Mouse (Mus musculus) heart, adult 2 months (tissue): ENCODE results near the gene Gsk3a. TPM values are rescaled to one million over a fixed set of nuclear protein-coding genes. Genes with fewer than 3 reads are reported as not detected.
A peak's percentile ranks its signal among the peaks of the same experiment; 100 is the strongest.

Experiments
- DNase-seq, 2 experiments: peaks; one replicate each; pipeline ENCODE4 v3.0.0; 2021
- H3K27ac ChIP-seq: fragments of 200-600 bp; 2 replicates; pipeline ENCODE4 v1.8.1; 2022
- H3K27me3 ChIP-seq: fragments of 200-500 bp; 2 replicates; pipeline ENCODE4 v1.6.1; 2012; ENCODE audit warnings: mild to moderate bottlenecking, low read length, inconsistent platforms, mixed read lengths; ENCODE audit not compliant: control insufficient read depth, insufficient read depth
- H3K36me3 ChIP-seq: fragments of 200-500 bp; 2 replicates; pipeline ENCODE4 v1.6.1; 2012; ENCODE audit warnings: low read length, inconsistent platforms; ENCODE audit not compliant: control insufficient read depth, insufficient read depth
- H3K4me1 ChIP-seq: fragments of 200-500 bp; 2 replicates; pipeline ENCODE4 v1.6.1; 2011; ENCODE audit warnings: low read length; ENCODE audit not compliant: control insufficient read depth, insufficient read depth
- H3K4me3 ChIP-seq: fragments of 200-600 bp; 2 replicates; pipeline ENCODE4 v1.8.1; 2022
- H3K79me2 ChIP-seq: fragments of 200-500 bp; replicated peaks from 2 replicates; pipeline ENCODE4 v1.6.1; 2012; ENCODE audit warnings: mild to moderate bottlenecking, inconsistent platforms, low read length, moderate library complexity, mixed read lengths; ENCODE audit not compliant: control insufficient read depth, insufficient read depth
- H3K9ac ChIP-seq: fragments of 200-500 bp; 2 replicates; pipeline ENCODE4 v1.6.1; 2012; ENCODE audit warnings: low read depth, mild to moderate bottlenecking, control low read depth, inconsistent platforms, low read length, mixed read lengths
- CTCF ChIP-seq: fragments of 200-600 bp; IDR thresholded peaks from 2 replicates; pipeline ENCODE4 v1.8.1; 2022; ENCODE audit warnings: antibody characterized with exemption, mild to moderate bottlenecking, moderate library complexity
- EP300 ChIP-seq: fragments of 200-500 bp; IDR thresholded peaks from 2 replicates; pipeline ENCODE4 v1.6.1; 2011; ENCODE audit warnings: low read depth, low read length, control low read depth; ENCODE audit not compliant: insufficient read depth
- POLR2A ChIP-seq: fragments of 200-500 bp; IDR thresholded peaks from 2 replicates; pipeline ENCODE4 v1.6.1; 2011; ENCODE audit warnings: mild to moderate bottlenecking, low read depth, low read length, control low read depth; ENCODE audit not compliant: insufficient read depth
- WGBS: fragments of 180-500 bp; shearing (Covaris S2); methylation state at CpG from one replicate; pipeline ENCODE4 v1.1.7; 2018; 5-methylcytosine and 5-hydroxymethylcytosine counted together
- intact Hi-C: fragments of 180-260 bp; cut with DNase I; formaldehyde crosslinking; loops from one replicate; pipeline ENCODE4 v1.15.1; 2025
- microRNA-seq, 2 experiments: library from miRNA; unstranded; fragments of <30 nt; microRNA quantifications; one replicate each; pipeline ENCODE4 v1.2.0; 2021
- polyA plus RNA-seq: library from polyadenylated mRNA; depleted of rRNA; stranded (reverse); fragments of >200 nt; gene quantifications from 2 replicates; pipeline ENCODE4 v1.2.3, GENCODE M21; 2012; rRNA removed
- total RNA-seq, 2 experiments: library from RNA; stranded (reverse); gene quantifications; 2 replicates each; pipeline ENCODE4 v1.2.3; 2021

Gene Gsk3a
- total and polyA plus RNA-seq, 3 experiments, result 61.7 to 105 (median 69.4) TPM

DNA sequence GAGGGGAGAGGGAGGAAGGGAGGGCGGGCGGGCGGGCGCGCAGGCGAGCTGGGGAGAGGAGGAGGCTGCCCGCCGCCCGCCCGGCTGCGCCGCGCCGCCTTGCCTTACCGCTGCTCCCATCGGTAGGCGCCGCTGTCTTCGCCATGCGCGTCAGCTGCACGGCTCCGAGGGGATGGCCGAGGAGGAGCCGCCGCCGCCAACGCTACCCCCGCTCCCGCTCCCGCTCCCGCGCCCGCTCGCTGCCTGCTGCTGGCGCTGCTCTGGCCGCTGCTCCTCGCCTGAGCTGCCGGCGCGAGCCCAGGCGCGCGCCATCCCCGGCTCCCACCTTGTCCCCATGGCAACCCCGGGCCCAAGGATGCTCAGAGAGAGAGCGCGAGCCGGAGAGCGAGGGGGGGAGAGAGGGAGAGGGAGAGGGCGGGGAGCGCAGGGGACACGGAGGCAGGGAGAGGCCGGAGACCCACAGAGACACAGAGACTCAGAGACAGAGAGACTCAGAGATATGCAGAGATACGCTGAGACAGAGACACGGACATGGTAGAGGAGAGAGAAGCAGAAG lies 58.0 kb downstream of the Gsk3a start, which contains the start of gene Pou2f2:
Pou2f2 (minus strand) TSS at position 121 of the 556 bp plus-strand sequence.
- Histone ChIP-seq H3K9ac (peak within 1 kb of the TSS; percentile 48), H3K4me3 (peak within 1 kb of the TSS; percentile 50), H3K36me3 (no peaks in the 10 kb centered on the region), H3K27me3 (peaks cover 23% of the 10 kb centered on the region), H3K79me2 (no peaks in the 10 kb centered on the region), H3K27ac (no peak within 1 kb of the TSS), H3K4me1 (no peaks in the 10 kb centered on the region; the same call in 1 of the 2 replicates)
- under 1% methylated on average over 55 of the region's 56 CpGs for WGBS
- peak; percentile 80 to 83 for DNase-seq
- intact Hi-C loops, result no loop called here
- peak; percentile 67 for TF ChIP-seq CTCF
- no peak for TF ChIP-seq EP300

DNA sequence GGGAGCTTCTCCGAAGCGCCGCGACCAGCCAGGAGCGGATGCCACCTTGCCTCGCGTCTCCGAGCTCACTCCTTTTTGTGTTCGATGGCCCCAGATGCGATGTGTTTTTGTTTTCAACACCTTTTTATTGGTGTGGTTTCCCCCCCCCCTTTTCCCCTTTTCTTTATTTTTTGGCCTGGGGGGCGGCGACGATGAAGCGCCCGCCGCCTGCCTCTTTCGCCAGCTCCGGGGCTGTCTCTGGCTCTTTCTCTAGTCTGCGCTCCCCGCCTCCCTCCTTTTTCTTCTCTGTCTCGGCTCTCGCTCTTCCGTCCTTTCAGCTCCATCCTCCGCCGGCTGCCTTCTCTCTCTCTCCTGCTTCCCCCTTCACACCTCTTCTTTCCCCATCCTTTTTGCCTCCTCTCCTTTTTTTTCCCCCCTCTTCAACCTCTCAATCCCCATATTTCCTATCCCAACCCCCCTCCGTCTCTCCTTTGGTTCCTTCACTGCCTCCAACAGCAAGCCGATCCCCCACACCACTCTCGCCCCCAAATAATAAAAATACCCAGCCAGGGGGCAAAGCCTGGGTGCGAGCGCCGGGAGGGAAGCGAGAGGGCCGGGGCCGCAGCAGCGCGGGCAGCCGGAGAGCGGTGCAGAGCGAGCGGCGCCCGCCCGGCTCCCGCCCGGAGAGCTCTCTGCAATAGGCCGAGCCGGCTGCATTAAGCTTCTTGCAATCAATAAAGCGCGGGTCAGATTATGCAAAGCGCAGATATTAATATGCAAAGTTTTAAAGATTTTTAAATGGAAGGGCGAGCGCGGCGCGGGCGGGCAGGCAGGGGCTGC lies 58.7 kb downstream of the Gsk3a start:
- no peak overlapping the region for H3K27ac ChIP-seq
- 1% methylated on average over 56 of the region's 56 CpGs for WGBS
- 0 out of 2 replicates have a peak overlapping the region, but pooled peaks have one; percentile 32 for H3K9ac ChIP-seq
- no peaks in the 10 kb centered on the region for H3K79me2 ChIP-seq
- intact Hi-C loops, result no loop called here
- H3K36me3 ChIP-seq, result no peaks in the 10 kb centered on the region
- TF ChIP-seq CTCF (no peak), POLR2A (no peak), EP300 (no peak)
- H3K4me3 ChIP-seq, result peak overlapping the region; percentile 50
- peaks cover 25% of the 10 kb centered on the region for H3K27me3 ChIP-seq
- H3K4me1 ChIP-seq, result no peaks in the 10 kb centered on the region; the same call in 1 of the 2 replicates
- no peak for DNase-seq

DNA sequence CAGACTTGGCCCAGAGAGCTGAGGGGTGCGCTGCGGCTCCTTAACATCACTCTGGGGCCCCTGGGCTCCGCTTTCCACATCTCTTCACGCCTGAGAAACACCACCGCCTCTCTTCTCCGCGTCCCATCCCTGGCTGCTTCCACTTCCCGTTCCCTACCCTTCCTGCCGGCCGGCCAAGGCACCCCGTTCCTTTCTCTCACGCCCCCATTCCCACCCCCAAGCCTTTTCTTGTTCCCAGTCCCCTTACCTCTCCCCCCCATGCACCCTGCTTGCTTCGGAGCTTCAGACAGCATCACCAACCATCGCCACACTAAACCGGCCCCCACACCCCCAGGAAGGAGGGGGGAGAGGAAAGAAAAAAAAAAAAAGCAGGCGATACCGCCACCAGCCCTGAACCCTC lies 59.3 kb downstream of the Gsk3a start:
- 1% methylated on average over 15 of the region's 17 CpGs for WGBS
- Histone ChIP-seq H3K79me2 (no peaks in the 10 kb centered on the region), H3K4me1 (no peaks in the 10 kb centered on the region; the same call in 1 of the 2 replicates), H3K27me3 (peaks cover 28% of the 10 kb centered on the region), H3K27ac (no peak overlapping the region), H3K36me3 (no peaks in the 10 kb centered on the region), H3K4me3 (no peak overlapping the region), H3K9ac (no peak overlapping the region)
- intact Hi-C loops, result no loop called here
- no peak for DNase-seq
- no peak for TF ChIP-seq CTCF
- no peak for TF ChIP-seq EP300
- no peak for TF ChIP-seq POLR2A

Small RNA genes within 50 kb of the gene (microRNA-seq; reads per million reads assigned to microRNA genes)
- gene Mir7048, result 0 to 0.39 reads per million in 2 experiments

Other genes with a start within 250 kb of the Gsk3a start
- gene Atp1a3, start 231.9 kb downstream of the Gsk3a start, total RNA-seq, result 1 to 10 TPM in 1 of 2 experiments, under 1 TPM in 1; 0.39 to 1.2 TPM
- 0.85 and 1.7 TPM in 2 replicates for gene Atp1a3, start 231.9 kb downstream of the Gsk3a start, polyA plus RNA-seq
- 1 to 10 TPM; 4.5 to 4.6 TPM for gene Grik5, start 165.5 kb downstream of the Gsk3a start, total RNA-seq
- gene Grik5, start 165.5 kb downstream of the Gsk3a start, polyA plus RNA-seq, result 10.3 and 12.1 TPM in 2 replicates
- 10 to 100 TPM in 1 of 2 experiments, 1 to 10 TPM in 1; 9.2 to 10.3 TPM for gene Zfp574, start 165.3 kb downstream of the Gsk3a start, total RNA-seq
- 11.8 and 12.6 TPM in 2 replicates for gene Zfp574, start 165.3 kb downstream of the Gsk3a start, polyA plus RNA-seq
- gene Pou2f2, start 58.1 kb downstream of the Gsk3a start, total RNA-seq, result under 1 TPM; 0.39 to 0.64 TPM
- gene Pou2f2, start 58.1 kb downstream of the Gsk3a start, polyA plus RNA-seq, result 0.38 and 1.5 TPM in 2 replicates
- gene Dedd2, start 17.2 kb downstream of the Gsk3a start, total RNA-seq, result 10 to 100 TPM; 14.3 to 18.4 TPM
- gene Dedd2, start 17.2 kb downstream of the Gsk3a start, polyA plus RNA-seq, result 18.7 and 21.7 TPM in 2 replicates
- gene Zfp526, start 16.4 kb downstream of the Gsk3a start, total RNA-seq, result 1 to 10 TPM; 7.4 to 9.6 TPM
- 6.9 and 8.1 TPM in 2 replicates for gene Zfp526, start 16.4 kb downstream of the Gsk3a start, polyA plus RNA-seq
- gene Erf, start 12.9 kb upstream of the Gsk3a start, total RNA-seq, result 10 to 100 TPM; 16.5 to 21.2 TPM
- 11.9 and 17.1 TPM in 2 replicates for gene Erf, start 12.9 kb upstream of the Gsk3a start, polyA plus RNA-seq
- gene Cic, start 29.9 kb upstream of the Gsk3a start, total RNA-seq, result 10 to 100 TPM; 62.8 to 62.9 TPM
- 37.7 and 41.6 TPM in 2 replicates for gene Cic, start 29.9 kb upstream of the Gsk3a start, polyA plus RNA-seq
- gene Pafah1b3, start 60.1 kb upstream of the Gsk3a start, total RNA-seq, result 1 to 10 TPM; 2.4 to 3.1 TPM
- 6.6 and 9.3 TPM in 2 replicates for gene Pafah1b3, start 60.1 kb upstream of the Gsk3a start, polyA plus RNA-seq
- gene Prr19, start 63.6 kb upstream of the Gsk3a start, total RNA-seq, result not detected
- gene Prr19, start 63.6 kb upstream of the Gsk3a start, polyA plus RNA-seq, result not detected in 2 replicates
- not detected for gene Tmem145, start 68.3 kb upstream of the Gsk3a start, total RNA-seq
- 0.06 TPM in 1 of 2 replicates, not detected in the other for gene Tmem145, start 68.3 kb upstream of the Gsk3a start, polyA plus RNA-seq
- 10 to 100 TPM; 28.9 to 31.7 TPM for gene Megf8, start 79.3 kb upstream of the Gsk3a start, total RNA-seq
- 21.5 and 24.8 TPM in 2 replicates for gene Megf8, start 79.3 kb upstream of the Gsk3a start, polyA plus RNA-seq
- gene Cnfn, start 131.9 kb upstream of the Gsk3a start, total RNA-seq, result not detected
- not detected in 2 replicates for gene Cnfn, start 131.9 kb upstream of the Gsk3a start, polyA plus RNA-seq
- 10 to 100 TPM; 42.7 to 44.1 TPM for gene Lipe, start 160.9 kb upstream of the Gsk3a start, total RNA-seq
- gene Lipe, start 160.9 kb upstream of the Gsk3a start, polyA plus RNA-seq, result 63.0 and 97.8 TPM in 2 replicates
- not detected for gene Cxcl17, start 175.0 kb upstream of the Gsk3a start, total RNA-seq
- gene Cxcl17, start 175.0 kb upstream of the Gsk3a start, polyA plus RNA-seq, result 8.1 TPM in 1 of 2 replicates, not detected in the other
- gene Ceacam1, start 239.8 kb upstream of the Gsk3a start, total RNA-seq, result 10 to 100 TPM; 13.5 to 14.6 TPM
- 9.8 and 17.3 TPM in 2 replicates for gene Ceacam1, start 239.8 kb upstream of the Gsk3a start, polyA plus RNA-seq